Mouse (Mus musculus) liver, adult 2 months (tissue): ENCODE measurements around the gene Nle1. TPM values are rescaled to one million over a fixed set of nuclear protein-coding genes. Genes with fewer than 3 reads are reported as not detected.

Experiments
- DNase-seq: peaks from one replicate; pipeline ENCODE4 v3.0.0-alpha.2; 2011; ENCODE audit warnings: low read depth, low spot score; ENCODE audit errors: extremely low read depth
- H3K27ac ChIP-seq: fragments of 200-500 bp; replicated peaks from 2 replicates; pipeline ENCODE4 v1.5.1; 2012; ENCODE audit warnings: low read depth, mild to moderate bottlenecking, control low read depth, inconsistent platforms, low read length; ENCODE audit not compliant: insufficient read depth
- H3K27me3 ChIP-seq: fragments of 200-500 bp; 2 replicates; pipeline ENCODE4 v1.6.1; 2012; ENCODE audit warnings: mild to moderate bottlenecking, moderate library complexity, low read length, inconsistent platforms; ENCODE audit not compliant: control insufficient read depth, insufficient read depth
- H3K36me3 ChIP-seq: fragments of 200-500 bp; 2 replicates; pipeline ENCODE4 v1.6.1; 2012; ENCODE audit warnings: low read length, inconsistent platforms; ENCODE audit not compliant: control insufficient read depth, insufficient read depth
- H3K4me1 ChIP-seq: fragments of 200-500 bp; 2 replicates; pipeline ENCODE4 v1.6.1; 2011; ENCODE audit warnings: low read length; ENCODE audit not compliant: control insufficient read depth, insufficient read depth
- H3K4me3 ChIP-seq: fragments of 200-500 bp; 2 replicates; pipeline ENCODE4 v1.5.1; 2011; ENCODE audit warnings: low read depth, mild to moderate bottlenecking, control low read depth, low read length, moderate library complexity; ENCODE audit not compliant: insufficient read depth
- H3K79me2 ChIP-seq: fragments of 200-500 bp; 2 replicates; pipeline ENCODE4 v1.6.1; 2012; ENCODE audit warnings: inconsistent platforms, mild to moderate bottlenecking, low read length, moderate library complexity; ENCODE audit not compliant: control insufficient read depth, insufficient read depth
- H3K9ac ChIP-seq: fragments of 200-500 bp; 2 replicates; pipeline ENCODE4 v1.6.1; 2012; ENCODE audit warnings: low read depth, mild to moderate bottlenecking, control low read depth, inconsistent platforms, low read length
- CTCF ChIP-seq: fragments of 200-500 bp; IDR thresholded peaks from 2 replicates; pipeline ENCODE4 v1.5.1; 2011; ENCODE audit warnings: low read depth, low read length, control low read depth
- POLR2A ChIP-seq: fragments of 200-500 bp; IDR thresholded peaks from 2 replicates; pipeline ENCODE4 v1.6.1; 2011; ENCODE audit warnings: low read length, control low read depth; ENCODE audit not compliant: insufficient read depth; ENCODE audit errors: extremely low read depth
- WGBS: fragments of 180-500 bp; shearing (Covaris S2); methylation state at CpG from one replicate; pipeline ENCODE4 v1.1.7; 2018; 5-methylcytosine and 5-hydroxymethylcytosine counted together
- polyA plus RNA-seq: library from polyadenylated mRNA; depleted of rRNA; stranded (reverse); fragments of >200 nt; gene quantifications from 2 replicates; pipeline ENCODE4 v1.2.3, GENCODE M21; 2012; rRNA removed
- total RNA-seq: library from RNA; depleted of rRNA; stranded (reverse); fragments of >200 nt; gene quantifications from 2 replicates; pipeline ENCODE4 v1.2.3, GENCODE M21; 2014; rRNA removed

Nle1 gene
- total RNA-seq (2.3 and 2.6 TPM in 2 replicates), polyA plus RNA-seq (11.0 and 15.6 TPM in 2 replicates)

DNA sequence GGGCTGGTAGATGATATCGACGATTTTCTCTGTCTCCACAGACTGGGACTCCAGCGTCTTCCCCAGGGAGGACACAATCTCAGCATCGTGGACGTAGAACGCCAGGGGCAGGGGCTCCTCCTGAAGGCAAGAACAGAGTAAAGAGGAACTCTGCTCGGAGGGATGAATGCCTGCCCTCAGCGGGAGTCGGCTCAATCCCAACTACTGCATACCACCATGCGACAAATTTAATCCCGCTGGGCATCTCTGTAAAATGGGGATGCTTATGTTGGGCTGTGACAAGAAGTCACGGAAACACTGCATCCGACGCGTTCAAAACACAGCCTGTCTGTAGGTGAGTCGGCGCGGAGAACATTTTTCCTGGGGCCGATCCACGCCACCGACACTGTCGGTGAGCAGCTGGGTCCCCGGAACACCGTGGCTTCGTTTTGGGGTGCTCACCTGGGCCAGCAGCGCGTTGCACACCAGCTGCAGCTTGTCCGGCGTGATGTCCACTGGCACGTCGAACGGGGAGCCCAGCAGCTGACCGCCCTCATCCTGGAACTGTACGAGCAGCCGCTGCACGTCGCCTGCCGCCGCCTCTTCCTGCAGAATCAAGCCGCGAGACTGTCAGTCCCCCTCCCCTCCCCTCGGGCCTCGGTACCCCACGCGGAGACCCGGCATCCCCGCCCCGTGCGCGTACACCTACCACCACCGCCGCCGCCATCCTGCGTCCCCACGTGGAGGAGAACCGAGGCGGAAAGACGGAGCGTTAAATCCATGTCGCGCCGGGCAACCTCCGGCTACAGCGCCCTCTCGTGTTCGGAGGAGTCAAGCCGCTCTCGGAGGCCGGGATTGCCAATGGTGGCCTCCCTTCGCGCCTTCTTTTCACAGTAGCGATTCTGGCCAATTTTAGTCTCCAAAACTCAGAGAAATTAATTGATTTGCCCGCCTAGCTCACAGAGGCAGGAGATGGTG lies at the start of gene Nle1:
Gene Nle1, minus strand, starts transcription at position 761 of the 957 bp plus-strand sequence.
- Histone ChIP-seq H3K79me2 (0 out of 2 replicates have a peak, but pooled peaks cover 4% of the 10 kb centered on the region), H3K4me1 (peaks cover 6% of the 10 kb centered on the region), H3K36me3 (0 out of 2 replicates have a peak, but pooled peaks cover 1% of the 10 kb centered on the region), H3K4me3 (peak within 1 kb of the TSS; percentile 77), H3K27me3 (no peaks in the 10 kb centered on the region), H3K9ac (peak within 1 kb of the TSS; percentile 70), H3K27ac (no peak within 1 kb of the TSS)
- 2% methylated on average over 73 of the region's 73 CpGs for WGBS
- peak; percentile 55 for DNase-seq
- TF ChIP-seq POLR2A, result 0 out of 2 replicates have a peak, but pooled peaks have one; percentile 20
- TF ChIP-seq CTCF, result peak; percentile 91

DNA sequence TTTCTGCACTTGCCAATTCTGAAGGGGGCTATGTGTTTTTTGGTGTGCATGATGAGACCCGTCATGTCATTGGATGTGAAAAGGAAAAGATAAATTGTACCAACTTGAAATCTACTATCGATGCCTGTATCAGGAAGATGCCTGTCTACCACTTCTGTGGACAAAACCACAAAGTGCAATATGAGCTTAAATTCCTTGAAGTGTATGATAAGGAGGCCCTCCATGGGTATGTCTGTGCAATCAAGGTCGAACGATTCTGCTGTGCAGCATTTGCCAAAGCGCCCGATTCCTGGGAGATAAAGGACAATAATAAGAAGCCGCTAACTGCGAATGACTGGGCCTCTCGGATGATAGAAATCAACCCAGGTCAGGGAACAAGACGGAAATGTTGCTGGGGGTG lies 48.7 kb upstream of the Nle1 start:
- no peak overlapping the region for H3K9ac ChIP-seq
- WGBS, result 75% methylated on average over 10 of the region's 10 CpGs

DNA sequence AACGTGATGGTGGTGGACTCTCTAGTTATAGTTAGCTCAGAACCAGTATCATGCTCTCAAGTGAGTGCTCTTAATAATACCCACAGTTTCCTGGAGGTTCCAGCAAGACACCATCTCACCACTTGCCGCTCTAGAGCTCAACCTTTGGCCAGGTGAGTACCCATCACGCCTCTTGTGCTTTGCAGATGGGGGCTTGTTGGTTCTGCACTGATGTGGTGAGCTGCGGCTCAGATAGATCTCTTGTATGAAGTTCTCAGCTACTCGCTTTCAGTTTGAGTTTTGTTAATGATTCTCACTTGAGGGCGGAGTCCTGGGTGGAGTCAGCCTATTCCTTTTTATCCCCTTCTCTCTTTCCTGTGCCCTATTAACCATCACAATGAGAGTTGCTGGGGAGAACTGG lies 46.4 kb upstream of the Nle1 start:
- peaks cover 2% of the 10 kb centered on the region; the same call in 1 of the 2 replicates for H3K36me3 ChIP-seq
- no peaks in the 10 kb centered on the region for H3K79me2 ChIP-seq
- DNase-seq, result no peak
- H3K9ac ChIP-seq, result no peak overlapping the region
- H3K4me1 ChIP-seq, result peaks cover 1% of the 10 kb centered on the region; the same call in 1 of the 2 replicates
- H3K27me3 ChIP-seq, result no peaks in the 10 kb centered on the region; the same call in 1 of the 2 replicates
- no peak for TF ChIP-seq POLR2A
- no peak for TF ChIP-seq CTCF
- H3K27ac ChIP-seq, result no peak overlapping the region
- no peak overlapping the region for H3K4me3 ChIP-seq
- WGBS, result 58% methylated on average over 6 of the region's 6 CpGs

More for the DNA sequence above, 48.7 kb upstream of the Nle1 start:
- no peak for TF ChIP-seq POLR2A
- no peak for TF ChIP-seq CTCF
- DNase-seq, result no peak
- Histone ChIP-seq H3K4me1 (peaks cover 1% of the 10 kb centered on the region; the same call in 1 of the 2 replicates), H3K27me3 (peaks cover 3% of the 10 kb centered on the region; the same call in 1 of the 2 replicates), H3K27ac (no peak overlapping the region), H3K4me3 (no peak overlapping the region), H3K36me3 (peaks cover 9% of the 10 kb centered on the region; the same call in 1 of the 2 replicates), H3K79me2 (no peaks in the 10 kb centered on the region)

DNA sequence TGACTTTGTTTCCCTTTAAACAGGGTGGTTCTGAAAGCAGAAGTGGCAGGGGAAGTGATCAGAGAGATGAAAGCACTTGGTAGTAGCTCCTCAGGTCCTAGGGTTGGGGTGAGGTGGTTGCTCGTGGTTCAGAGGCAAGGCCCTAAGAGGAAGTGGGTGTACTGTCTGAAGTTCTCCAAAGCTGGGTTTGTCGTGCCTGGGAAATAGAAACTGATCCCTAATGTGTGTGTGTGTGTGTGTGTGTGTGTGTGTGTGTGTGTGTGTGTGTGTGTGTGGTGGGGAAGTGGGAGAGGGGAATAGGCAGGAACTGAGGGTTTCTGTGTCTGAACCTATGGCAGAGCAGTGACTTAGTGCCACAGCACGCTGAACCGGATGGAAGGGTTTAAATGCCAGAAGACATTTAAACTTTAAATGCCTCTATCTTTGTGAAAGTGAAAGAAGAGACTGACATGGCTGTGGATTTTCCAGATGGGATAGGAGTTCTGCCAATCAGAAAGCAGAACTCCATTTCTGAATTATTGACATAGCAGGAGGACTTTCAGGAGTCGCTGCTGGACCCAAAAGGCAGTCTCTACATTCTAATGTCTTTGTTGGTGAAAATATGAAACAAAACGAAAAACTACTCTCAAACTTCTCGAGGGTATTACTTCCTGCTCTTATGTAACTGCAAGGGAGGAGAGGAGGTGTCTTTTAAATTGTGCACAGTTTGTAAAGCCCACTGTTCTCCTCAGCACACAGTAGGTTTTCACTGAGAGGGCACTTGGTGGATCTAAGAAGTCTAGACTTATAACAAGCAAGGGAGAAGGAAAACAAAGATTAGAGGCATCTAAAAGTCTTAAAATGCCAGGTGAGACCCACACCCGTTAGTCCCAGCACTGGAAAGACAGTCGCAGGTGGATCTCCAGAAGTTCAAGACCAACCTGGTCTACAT lies 44.7 kb upstream of the Nle1 start:
- Histone ChIP-seq H3K79me2 (no peaks in the 10 kb centered on the region), H3K9ac (peak overlapping the region; percentile 77), H3K27ac (peak overlapping the region; percentile 91), H3K4me3 (peak overlapping the region; percentile 77), H3K4me1 (peaks cover 1% of the 10 kb centered on the region; the same call in 1 of the 2 replicates), H3K27me3 (no peaks in the 10 kb centered on the region; the same call in 1 of the 2 replicates), H3K36me3 (peaks cover 2% of the 10 kb centered on the region; the same call in 1 of the 2 replicates)
- TF ChIP-seq POLR2A (no peak), CTCF (no peak)
- DNase-seq, result peak; percentile 31
- WGBS, result 51% methylated on average over 9 of the region's 9 CpGs

DNA sequence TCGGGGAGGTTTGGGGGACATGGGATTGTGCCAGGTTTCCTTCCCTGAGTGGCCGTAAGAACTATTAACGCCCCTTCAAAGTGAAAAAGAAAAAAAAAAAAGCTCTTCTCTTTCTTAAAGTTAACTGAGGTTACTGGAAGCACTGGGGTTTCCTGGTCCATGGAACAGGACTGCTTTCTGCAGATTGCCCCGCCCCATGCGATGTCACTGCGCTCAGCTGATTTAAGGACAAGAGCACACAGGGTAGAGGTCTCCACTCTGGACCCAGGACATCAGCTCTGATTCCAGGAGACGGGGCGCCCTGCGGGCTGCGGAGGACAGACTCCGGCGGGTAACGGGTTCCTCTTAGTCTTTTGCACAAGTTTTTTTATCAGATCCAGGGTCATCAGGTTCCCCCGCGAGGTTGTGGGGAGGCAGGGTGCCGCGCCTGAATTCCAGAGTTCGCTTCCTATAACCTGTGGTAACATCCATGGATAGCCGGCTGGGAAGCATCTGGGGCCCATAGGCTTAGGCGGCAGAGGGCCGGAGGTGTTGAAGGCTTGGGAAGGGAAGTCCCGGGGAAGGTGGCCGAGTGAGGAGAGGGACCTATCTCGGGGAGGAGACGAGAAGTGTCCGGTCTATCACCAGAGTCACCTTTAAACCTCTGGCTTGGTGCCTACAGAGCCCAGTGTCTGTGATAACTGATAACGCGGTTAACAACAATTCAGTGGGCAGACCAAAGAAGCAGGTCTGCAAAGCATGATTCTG lies 43.8 kb upstream of the Nle1 start:
- Histone ChIP-seq H3K9ac (peak overlapping the region; percentile 77), H3K4me1 (peaks cover 1% of the 10 kb centered on the region; the same call in 1 of the 2 replicates), H3K36me3 (peaks cover 2% of the 10 kb centered on the region; the same call in 1 of the 2 replicates), H3K27me3 (no peaks in the 10 kb centered on the region; the same call in 1 of the 2 replicates), H3K79me2 (no peaks in the 10 kb centered on the region), H3K27ac (peak overlapping the region; percentile 91), H3K4me3 (peak overlapping the region; percentile 77)
- no peak for TF ChIP-seq POLR2A
- TF ChIP-seq CTCF, result no peak
- peak; percentile 20 for DNase-seq
- WGBS, result 3% methylated on average over 28 of the region's 28 CpGs
